Mouse (Mus musculus): ENCODE measurements around the gene Bclaf3.
"Not testable (repeated sequence)": the region's sequence is repeated elsewhere in the genome, so short reads cannot be mapped to it uniquely, and the experiment has no call there.

Gene Bclaf3

DNA sequence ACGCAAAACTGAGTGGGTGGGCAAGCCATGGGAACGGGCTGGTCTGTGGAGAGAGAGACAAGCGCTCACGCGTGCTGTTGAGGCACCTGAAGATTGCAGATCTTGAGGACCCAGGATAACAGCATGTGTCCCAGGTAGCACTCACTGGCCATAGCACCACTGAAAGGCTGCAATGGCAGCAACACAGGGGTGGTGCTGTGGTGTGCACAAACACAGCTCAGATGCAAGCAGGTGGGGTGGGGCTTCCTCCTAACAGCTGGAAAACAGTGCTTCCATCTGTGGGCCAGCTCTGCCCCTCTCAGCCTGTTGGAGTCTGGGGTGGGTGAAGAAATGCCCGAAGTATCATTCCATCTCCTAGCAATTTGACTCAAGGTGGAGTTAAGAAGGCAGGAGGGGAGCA is at the start of gene Bclaf3:
TSS of gene Bclaf3 (plus strand) at position 301 of the 400 bp plus-strand sequence.
- peak; percentile 46 for DNase-seq (ENCODE audit: low read depth, low spot score)

DNA sequence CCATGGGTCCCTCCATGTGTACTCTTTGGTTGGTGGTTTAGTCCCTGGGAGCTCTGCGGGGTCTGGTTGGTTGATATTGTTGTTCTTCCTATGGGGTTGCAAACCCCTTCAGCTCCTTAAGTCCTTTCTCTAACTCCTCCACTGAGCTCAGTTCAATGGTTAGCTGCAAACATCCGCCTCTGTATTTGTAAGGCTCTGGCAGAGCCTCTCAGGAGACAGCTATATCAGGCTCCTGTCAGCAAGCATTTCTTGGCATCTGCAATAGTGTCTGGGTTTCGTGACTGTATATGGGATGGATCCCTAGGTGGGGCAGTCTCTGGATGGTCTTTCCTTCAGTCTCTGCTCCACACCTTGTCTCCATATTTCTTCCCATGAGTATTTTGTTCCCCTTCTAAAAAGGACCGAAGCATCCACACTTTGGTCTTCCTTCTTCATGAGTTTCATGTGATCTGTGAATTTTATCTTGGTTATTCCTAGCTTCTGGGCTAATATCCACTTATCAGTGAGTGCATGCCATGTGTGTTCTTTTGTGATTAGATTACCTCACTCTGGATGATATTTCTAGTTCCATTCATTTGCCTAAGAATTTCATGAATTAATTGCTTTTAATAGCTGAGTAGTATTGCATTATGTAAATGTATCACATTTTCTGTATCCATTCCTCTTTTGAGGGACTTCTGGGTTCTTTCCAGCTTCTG is 48.1 kb upstream of the Bclaf3 start:
- DNase-seq (ENCODE audit: low read depth, low spot score), result not testable (repeated sequence)

DNA sequence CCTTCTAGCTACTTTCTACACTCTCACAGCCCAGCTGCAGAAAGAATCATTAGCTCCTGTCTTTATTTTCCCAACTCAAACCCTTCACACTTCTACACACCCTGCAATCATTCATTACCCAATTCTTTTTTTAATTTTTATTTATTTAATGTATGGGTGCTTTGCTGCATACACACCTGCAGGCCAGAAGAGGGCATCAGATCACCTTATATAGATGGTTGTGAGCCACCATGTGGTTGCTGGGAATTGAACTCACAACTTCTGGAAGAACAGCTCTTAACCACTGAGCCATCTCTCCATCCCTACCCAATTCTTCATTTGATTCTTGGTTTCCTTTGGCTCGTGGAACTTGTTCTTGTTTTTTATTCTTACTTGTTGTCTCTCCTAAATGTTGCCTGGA is 42.2 kb upstream of the Bclaf3 start:
- DNase-seq (ENCODE audit: low read depth, low spot score), result peak; percentile 33

DNA sequence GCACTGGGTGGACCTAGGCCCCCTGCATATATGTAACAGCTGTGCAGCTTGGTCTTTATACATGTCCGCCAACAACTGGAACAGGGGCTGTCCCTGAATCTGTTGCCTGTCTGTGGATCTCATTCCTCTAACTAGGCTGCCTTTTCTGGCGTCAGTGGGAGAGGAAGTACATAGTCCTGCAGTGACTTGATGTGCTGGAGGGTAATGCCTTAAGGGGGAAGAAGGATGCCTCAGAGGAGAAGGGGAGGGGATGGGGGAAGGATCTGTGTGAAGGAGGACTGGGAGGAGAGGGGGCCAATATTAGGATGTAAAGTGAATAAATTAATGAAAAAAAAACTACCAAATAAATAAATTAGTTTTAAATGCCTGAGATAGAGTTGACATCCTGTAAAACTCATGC is 23.3 kb upstream of the Bclaf3 start:
- no peak for DNase-seq (ENCODE audit: low read depth, low spot score)

DNA sequence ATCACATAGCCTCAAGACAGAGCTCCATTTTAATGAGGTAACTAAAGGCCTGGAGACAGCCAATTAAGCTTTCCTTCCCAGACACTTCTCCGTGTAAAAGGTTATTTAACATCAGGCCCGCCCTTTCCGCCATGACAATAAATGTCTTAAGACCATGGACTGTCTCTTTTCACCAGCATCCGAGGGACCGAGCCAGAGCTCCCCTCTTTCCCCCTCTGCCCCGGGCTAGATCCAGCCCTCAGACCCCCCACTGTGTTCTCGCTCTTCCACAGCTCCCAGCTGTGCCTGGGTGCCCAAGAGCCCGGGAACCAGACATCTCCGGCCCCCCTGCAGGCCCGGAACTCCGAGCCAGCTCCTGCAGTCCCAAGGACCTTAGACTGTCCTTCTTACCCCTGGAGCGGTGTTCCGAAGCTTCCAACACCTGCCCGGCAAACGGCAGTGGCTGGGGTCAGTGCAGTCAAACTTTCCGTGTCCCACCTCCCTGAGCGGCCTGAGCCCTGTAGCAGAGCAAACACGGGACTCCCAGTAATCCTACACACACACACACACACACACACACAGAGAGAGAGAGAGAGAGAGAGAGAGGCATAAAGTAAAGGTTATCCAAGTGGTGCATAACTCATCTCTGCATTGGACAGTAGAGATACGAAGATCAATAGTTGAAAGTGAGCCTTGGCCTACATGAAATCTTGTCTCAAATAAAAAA is 18.0 kb upstream of the Bclaf3 start:
- DNase-seq (ENCODE audit: low read depth, low spot score), result peak; percentile 56

DNA sequence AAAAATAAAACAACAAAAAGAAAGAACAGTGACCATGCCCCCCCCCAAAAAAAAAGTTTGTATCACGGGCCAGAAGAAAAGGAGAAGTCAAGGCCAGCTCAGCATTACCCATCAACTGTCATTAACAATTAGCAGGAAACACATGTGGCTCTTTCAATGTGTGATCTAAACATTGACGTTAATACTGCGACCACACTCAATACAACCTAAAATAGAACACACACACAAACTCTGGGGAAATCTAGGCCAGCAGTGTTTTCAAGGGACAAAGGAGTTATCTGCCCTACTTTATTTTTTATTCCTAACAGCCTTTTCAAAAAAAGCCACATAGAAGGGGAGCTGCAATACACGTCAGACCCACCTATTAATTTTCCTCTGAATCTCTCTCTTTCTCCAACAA is 17.4 kb upstream of the Bclaf3 start:
- DNase-seq (ENCODE audit: low read depth, low spot score), result no peak

DNA sequence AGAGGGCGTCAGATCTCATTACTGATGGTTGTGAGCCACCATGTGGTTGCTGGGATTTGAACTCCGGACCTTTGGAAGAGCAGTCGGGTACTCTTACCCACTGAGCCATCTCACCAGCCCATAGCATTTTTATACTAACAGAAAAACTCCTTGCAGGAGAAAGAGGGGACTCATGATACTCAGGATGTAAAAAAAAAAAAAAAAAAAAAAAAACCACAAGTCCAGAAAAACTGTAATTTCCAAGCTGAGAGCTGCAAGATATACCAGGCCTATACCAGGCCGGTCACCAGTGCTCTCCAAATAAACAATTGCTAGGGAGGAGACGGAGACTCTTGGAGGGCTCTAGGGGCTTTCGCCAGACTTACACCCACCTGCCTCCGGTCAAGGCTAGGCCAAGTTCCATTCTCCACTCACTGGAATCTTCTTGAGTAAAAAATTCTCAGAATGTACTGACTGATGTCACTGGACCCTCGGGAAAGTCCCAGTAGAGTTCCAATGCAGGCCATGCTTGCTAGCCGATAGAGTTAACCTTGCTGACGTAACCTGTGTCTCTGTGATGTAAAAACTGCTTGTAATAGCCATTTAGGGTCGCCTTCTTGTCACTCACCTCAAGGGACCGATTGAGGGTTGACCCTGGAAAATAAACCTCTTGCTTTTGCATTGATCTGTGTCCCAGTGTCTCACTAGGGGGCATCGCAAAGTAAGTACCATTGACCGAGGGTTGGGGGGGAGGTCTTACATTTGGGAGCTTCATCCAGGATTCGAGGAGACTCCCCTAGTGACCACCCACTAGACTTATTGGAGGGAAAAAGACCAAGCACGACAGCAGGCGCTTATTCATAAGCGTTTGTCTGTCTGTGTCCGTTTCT is 16.4 kb upstream of the Bclaf3 start:
- peak; percentile 82 for DNase-seq (ENCODE audit: low read depth, low spot score)

DNA sequence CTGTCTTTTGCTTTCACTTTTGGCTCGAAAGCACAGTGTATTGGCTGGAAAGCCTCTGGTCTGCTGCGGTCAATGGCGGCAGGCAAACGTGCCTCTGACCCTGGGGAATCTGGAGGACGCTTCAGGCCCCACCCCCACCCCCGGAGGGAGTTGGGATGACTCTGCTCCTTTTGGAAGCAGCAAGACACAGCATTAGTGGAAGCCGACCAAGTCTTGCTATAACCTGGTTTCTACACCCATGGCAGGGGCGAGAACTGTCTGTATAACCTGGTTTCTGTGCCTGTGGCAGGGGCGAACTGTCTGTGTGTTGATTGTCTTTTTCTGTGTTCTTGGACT is 15.8 kb upstream of the Bclaf3 start:
- DNase-seq (ENCODE audit: low read depth, low spot score), result peak; percentile 79

DNA sequence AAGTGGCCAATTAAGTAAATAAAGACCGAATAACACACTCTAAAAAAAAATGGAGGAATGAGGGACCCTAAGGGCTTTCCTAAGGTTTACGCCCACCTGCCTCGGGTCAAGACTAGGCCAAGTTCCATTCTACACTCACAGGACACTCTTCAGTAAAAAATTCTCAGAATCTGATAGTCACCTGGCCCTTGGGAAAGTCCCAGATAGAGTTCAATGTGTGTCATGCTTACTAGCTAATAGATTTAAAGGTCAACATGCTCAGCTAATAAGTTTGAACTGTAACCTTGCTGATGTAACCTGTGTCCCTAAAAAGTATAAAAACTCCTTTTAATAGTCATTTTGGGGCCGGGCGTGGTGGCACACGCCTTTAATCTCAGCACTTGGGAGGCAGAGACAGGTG is 10.9 kb upstream of the Bclaf3 start:
- no peak for DNase-seq (ENCODE audit: low read depth, low spot score)

DNA sequence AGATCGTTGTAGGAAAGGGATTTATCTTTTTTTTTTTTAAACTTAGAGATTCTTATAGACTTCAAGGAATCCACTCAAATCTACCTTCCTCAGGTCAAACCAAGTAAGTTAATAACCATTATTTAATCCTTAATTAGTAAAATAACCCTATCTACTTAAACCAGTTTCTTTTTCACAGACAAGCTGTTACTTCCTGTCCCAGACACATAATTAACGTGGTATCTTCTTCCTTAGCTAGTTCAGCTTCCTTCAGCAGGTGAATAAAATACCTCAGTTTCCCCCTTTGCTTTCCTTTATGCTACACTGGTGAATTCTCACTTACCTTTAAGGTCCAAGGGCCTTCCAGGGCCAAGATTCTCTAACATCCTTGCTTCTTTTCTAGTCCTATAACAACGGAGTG is 4.7 kb upstream of the Bclaf3 start:
- peak; percentile 23 for DNase-seq (ENCODE audit: low read depth, low spot score)

DNA sequence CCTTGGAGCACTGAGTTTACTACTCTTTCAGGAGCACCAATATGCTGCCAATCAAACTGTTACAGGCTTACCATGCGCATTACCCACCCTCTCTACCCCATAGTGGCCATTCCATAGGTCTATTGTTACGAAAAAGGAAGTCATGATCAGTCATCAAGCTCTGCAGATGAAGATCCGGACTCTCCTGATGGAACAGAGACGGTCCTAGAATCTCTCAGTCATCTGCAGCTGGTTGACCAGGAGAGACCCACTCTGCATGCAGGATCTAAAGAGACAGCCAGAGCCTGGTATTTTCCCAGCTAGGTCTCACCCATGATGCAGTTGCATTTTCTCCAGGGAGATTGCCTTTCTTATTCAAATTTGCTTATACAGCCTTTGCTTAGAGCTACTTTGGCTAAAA is 3.8 kb upstream of the Bclaf3 start:
- peak; percentile 95 for DNase-seq (ENCODE audit: low read depth, low spot score)

DNA sequence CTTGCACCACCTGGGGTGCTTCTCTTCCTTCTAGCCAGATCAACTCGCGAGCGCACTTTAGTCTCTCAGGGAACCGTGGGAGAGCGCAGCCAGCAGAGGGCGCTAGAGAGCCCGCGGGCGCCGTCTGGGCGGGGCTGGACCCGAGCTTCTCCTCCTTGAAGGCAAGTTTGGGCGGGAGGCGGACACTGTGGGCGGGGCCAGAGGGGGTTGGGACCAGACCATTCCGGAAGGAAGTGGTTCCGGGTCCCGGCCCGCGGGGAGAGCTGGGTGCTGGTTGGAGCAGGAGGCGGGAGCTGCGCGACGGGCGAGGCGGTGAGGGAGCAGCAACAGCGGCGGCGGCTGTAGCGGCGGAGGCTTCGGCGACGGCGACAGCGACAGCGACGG is 5.9 kb downstream of the Bclaf3 start:
- DNase-seq (ENCODE audit: low read depth, low spot score), result peak; percentile 97

DNA sequence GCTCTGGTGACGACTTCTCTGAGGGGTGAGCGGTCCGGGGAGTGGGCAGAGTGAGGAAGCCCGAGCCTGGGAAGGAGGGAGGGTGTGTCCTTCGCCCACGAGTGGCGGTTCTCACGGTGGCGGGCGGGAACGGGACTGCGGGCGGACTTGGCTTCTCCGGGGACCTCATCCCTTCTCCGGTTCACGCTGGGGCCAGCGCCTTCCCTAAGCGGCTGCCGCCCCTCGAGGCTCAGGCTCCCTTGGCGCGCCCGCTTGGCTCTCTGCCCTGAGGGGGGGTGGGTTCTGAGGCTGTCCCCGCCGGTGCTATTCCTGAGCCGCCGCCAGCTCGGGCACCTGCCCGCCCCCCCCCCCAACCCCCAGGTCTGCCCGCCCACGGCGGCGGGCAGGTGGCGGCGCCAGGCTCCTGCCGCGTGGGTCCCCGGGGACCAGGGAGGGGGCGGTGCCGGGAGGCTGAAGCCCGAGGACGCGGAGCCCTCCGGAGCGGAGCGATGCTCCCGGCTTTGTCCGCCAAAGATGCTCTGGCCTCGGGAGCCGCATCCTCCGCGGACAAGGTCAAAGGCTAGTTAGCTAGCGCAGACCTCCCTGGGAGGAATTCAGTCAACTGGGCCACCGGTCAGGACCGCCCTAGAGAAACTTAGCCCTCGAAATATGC is 6.4 kb downstream of the Bclaf3 start:
- DNase-seq (ENCODE audit: low read depth, low spot score), result peak; percentile 42

DNA sequence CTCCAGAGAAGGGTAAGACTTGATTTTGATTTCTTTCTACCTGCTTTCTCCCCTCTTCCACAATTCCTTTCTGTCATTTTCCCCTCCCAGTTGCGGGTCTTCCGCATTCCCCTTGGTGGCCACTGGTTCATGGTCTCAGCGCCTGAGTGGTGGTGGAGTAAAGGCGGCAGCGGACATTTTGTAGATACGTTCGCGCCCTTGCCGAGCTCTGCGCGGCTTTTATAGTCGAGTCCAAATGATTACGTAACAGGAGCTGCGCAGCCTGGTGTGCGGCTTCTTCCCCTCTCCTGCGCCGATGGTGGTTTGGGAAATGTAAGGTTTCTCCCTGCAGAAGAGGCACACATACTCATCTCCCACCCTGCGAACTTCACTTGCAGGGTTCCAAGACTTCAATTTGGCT is 15.4 kb downstream of the Bclaf3 start:
- DNase-seq (ENCODE audit: low read depth, low spot score), result peak; percentile 64

DNA sequence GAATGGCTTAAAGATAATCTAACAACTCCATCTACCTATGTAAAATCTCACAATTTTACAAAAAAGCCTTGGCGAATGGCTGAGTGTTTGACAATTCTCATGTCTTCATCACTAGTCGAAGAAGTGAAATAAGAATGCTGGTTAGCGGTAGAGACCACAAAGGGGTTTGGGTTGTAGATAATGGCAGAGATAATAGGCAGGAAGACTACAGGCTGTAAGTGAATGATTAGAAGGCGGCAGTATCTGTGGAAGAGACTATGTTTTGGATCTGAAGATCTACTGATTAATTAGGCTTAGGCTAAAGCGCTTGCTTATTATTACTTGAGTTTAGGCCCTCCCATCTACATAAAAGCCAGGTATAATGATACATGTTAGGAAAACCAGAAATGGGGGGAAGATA is 20.6 kb downstream of the Bclaf3 start:
- DNase-seq (ENCODE audit: low read depth, low spot score), result no peak

DNA sequence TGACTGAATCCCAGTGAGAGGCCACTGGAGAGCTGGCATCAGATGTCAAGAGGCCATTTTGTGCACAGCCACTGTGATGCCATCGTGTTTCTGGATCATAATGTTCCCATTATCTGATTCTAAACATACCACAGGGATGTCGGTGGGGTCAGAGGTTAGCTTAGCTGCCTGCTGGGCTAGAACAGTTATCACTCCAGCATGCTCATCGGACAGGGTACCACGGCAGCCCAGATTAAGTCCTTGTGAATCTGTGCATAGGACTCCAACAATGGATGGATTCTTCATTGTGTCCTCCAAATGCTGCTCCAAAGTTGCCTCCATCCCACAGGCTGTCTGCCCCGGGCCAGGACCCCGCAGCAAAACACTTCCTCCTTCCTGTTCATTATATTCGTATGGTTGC is 58.2 kb downstream of the Bclaf3 start:
- DNase-seq (ENCODE audit: low read depth, low spot score), result not testable (repeated sequence)

DNA sequence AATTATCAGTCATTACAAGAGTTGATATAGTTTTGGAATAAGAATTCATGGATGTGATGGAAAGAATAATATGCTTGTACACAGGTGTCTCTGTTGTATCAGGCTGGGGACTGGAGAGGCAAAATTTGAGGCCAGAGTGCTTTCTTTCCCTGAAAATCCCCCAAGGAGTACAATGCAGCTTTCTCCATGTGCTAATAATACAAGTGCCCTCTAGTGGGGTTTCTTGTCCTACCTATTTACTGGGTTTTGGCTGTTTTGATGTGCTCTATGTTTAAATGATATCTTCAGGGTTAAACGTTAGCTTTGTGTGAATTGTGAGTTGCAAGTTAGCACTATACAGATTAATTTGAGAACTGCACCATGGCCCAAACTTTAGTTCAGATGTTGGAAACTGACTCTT is 65.1 kb downstream of the Bclaf3 start:
- no peak for DNase-seq (ENCODE audit: low read depth, low spot score)

DNA sequence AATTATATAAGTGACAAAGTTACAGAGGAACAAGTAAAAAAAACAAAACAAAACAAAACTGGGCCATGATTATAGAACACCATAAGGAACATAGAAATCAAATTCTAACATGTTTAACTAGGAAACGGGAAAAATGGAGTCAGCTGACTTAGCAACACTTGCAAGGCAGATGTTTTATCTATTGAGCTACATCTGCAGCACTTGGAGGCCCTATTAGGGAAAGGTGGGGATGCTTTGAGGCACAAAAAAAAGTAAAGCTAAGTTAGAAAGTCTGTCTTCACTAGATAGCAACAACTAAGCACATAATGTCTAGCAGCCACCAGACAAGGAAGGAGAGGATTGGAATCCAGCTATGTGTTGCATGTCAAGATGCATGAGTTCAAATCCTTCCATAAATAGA is 71.0 kb downstream of the Bclaf3 start:
- DNase-seq (ENCODE audit: low read depth, low spot score), result no peak

DNA sequence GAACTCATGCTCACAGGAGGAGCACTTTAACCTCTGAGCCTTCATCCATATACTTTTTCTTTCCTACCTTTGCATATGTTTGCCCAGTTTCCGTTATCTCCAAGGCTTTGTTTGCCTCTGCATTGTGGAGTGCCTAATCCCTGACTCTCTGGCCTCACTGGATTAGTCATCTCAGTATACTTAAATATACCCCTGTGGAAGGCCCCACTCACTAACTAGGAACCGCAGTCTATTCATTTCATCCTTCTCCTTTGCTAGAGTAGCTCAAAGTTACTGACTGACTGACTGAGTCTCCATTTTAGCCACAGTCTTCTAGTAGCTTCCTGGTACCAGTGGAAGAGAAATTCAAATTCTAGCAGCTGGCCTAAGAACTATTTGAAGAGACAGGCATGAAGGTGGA is 78.3 kb downstream of the Bclaf3 start:
- no peak for DNase-seq (ENCODE audit: low read depth, low spot score)

DNA sequence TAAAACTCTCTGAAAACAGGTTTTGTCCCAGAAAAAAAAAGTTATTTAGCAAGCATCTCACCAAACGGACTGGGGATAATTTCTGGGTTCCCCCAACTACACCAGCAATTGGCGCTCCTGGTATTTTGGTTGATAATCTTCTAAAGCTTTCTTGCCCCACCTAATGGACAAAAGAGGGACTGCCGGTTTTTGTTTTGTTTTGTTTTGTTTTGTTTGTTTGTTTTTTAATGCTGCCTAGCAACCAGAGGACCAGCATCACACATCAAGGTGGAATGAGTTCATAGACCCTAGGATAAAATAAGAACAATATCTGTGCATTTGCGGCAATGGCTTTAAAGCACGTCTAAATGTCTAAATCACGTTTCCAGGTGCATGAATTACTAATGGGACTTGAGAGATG is 80.4 kb downstream of the Bclaf3 start:
- DNase-seq (ENCODE audit: low read depth, low spot score), result peak; percentile 60

DNA sequence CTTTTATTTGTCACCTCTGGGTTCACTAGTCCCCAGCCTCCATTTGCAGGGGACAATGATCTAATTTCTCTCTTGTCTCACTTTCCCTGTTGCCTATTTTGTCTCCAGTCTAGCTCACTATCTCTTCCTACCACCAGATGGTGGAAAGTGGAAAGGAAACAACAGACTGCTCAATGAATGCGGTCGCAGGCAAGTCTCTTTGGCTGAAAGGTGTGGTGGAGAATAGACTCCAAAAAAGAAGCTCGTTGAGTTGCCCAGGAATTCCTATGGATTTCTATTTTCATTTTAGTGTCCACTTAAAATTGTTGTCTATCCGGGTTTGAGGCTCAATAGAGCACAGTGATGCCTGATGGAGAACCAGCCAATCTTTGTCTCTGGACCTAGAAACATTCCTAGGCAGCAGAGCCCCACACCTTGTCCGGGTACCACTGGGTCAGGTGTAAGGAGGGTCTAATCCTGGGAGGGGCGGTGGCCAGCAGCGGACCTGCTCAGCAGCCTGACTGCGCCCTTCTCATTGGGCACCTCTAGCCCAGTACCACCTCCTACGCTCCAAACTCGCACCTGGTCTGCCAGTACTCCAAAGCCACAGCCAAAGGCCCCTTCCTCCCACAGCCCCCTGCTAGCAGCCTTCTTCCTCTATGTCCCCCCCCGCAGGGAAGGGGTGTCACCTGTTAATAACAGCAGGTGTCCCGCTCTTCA is 99.9 kb downstream of the Bclaf3 start:
- peak; percentile 25 for DNase-seq (ENCODE audit: low read depth, low spot score)

Measured in R1 (cell line).